Mouse (Mus musculus) ES-E14 (cell line): ENCODE measurements around the gene Aacs. TPM values are rescaled to one million over a fixed set of nuclear protein-coding genes. Genes with fewer than 3 reads are reported as not detected.
"Not testable (repeated sequence)": the region's sequence is repeated elsewhere in the genome, so short reads cannot be mapped to it uniquely, and the experiment has no call there.

Source experiments
- DNase-seq: peaks from one replicate; pipeline ENCODE4 v3.0.0-alpha.2; 2013; ENCODE audit warnings: low read depth, low spot score
- H3K27ac ChIP-seq: 2 replicates; pipeline ENCODE4 v1.5.1; 2012; ENCODE audit warnings: low read depth, mild to moderate bottlenecking, low read length, moderate library complexity, mixed read lengths; ENCODE audit not compliant: poor library complexity, insufficient read depth, severe bottlenecking
- H3K36me3 ChIP-seq: 2 replicates; pipeline ENCODE4 v1.6.1; 2012; ENCODE audit warnings: mild to moderate bottlenecking, low read length, moderate library complexity, mixed read lengths; ENCODE audit not compliant: control insufficient read depth, poor library complexity, insufficient read depth, severe bottlenecking
- H3K4me1 ChIP-seq, 2 experiments: fragments of 150-350 bp in 1 of 2; sonication (generic) in 1 of 2; 2 replicates each; pipeline ENCODE4 v1.6.1; 2012; ENCODE audit warnings: low read length in 2 of 2, mild to moderate bottlenecking in 1 of 2, mixed read lengths in 1 of 2; ENCODE audit not compliant: control insufficient read depth in 2 of 2, insufficient read depth in 2 of 2, poor library complexity in 1 of 2
- H3K4me3 ChIP-seq, 2 experiments: fragments of 150-350 bp in 1 of 2; sonication (generic) in 1 of 2; 2 replicates each; pipeline ENCODE4 v1.5.1; 2012; ENCODE audit warnings: low read length in 2 of 2, low read depth in 1 of 2, mild to moderate bottlenecking in 1 of 2, mixed read lengths in 1 of 2; ENCODE audit not compliant: insufficient read depth in 1 of 2, poor library complexity in 1 of 2, severe bottlenecking in 1 of 2
- H3K9ac ChIP-seq: 2 replicates; pipeline ENCODE4 v1.6.1; 2012; ENCODE audit warnings: low read depth, mild to moderate bottlenecking, low read length, mixed read lengths; ENCODE audit not compliant: poor library complexity, insufficient read depth, severe bottlenecking
- H3K9me3 ChIP-seq: fragments of 150-350 bp; sonication (generic); 2 replicates; pipeline ENCODE4 v1.6.1; 2012; ENCODE audit warnings: low read depth, mild to moderate bottlenecking, low read length; ENCODE audit not compliant: control insufficient read depth, insufficient read depth
- CHD2 ChIP-seq: IDR thresholded peaks from 2 replicates; pipeline ENCODE4 v1.6.1; 2014; ENCODE audit warnings: mild to moderate bottlenecking, low read depth, low read length, inconsistent platforms
- HCFC1 ChIP-seq: IDR thresholded peaks from 2 replicates; pipeline ENCODE4 v1.6.1; 2012; ENCODE audit warnings: low read length, inconsistent platforms, borderline replicate concordance; ENCODE audit not compliant: insufficient read depth
- MAFK ChIP-seq: IDR thresholded peaks from 2 replicates; pipeline ENCODE4 v1.6.1; 2014; ENCODE audit warnings: mild to moderate bottlenecking, low read depth, low read length, inconsistent platforms; ENCODE audit not compliant: insufficient read depth
- ZC3H11A ChIP-seq: IDR thresholded peaks from 2 replicates; pipeline ENCODE4 v1.6.1; 2012; ENCODE audit warnings: low read depth, mild to moderate bottlenecking, inconsistent platforms, low read length, borderline replicate concordance
- ZNF384 ChIP-seq: IDR thresholded peaks from 2 replicates; pipeline ENCODE4 v1.6.1; 2012; ENCODE audit warnings: low read depth, low read length, inconsistent platforms
- in situ Hi-C, 2 experiments: fragments of 600-800 bp; cut with MboI; formaldehyde crosslinking; loops; one replicate each; pipeline ENCODE4 v1.15.1; 2025; ENCODE audit warnings: low sequenced_read_pairs in 2 of 2, inconsistent platforms in 1 of 2; ENCODE audit not compliant: unreplicated experiment in 2 of 2
- total RNA-seq: library from RNA; depleted of rRNA; stranded (reverse); fragments of 300-350 nt; gene quantifications from 2 replicates; pipeline ENCODE4 v1.2.3, GENCODE M21; 2012; rRNA removed

Aacs gene
- total RNA-seq = 16.5 and 20.6 TPM in 2 replicates

- H3K4me3 ChIP-seq = peak within 1 kb of the TSS; percentile 77
- H3K36me3 ChIP-seq = no peaks in the 10 kb centered on the region
- peak within 1 kb of the TSS; percentile 73 for H3K9ac ChIP-seq
- no peaks in the 10 kb centered on the region for H3K9me3 ChIP-seq
- in situ Hi-C loops = no loop called here
- peak; percentile 87 for DNase-seq
- no peak within 1 kb of the TSS for H3K27ac ChIP-seq
- H3K4me1 ChIP-seq = peaks cover 1 to 8% of the 10 kb centered on the region in 2 experiments; a peak in 2 of 4 replicates
- TF ChIP-seq ZNF384 = no peak
- peak; percentile 81 for TF ChIP-seq CHD2
- TF ChIP-seq HCFC1 = peak; percentile 51; the same call in 1 of the 2 replicates
Observed at GRCm38 (mm10) chr5:125475601-125476285, at the start of gene Aacs. Aacs (plus strand) TSS chr5:125475814.

GRCm38 (mm10) chr5:125426343-125426742, 49.3 kb upstream of the Aacs start:
- peaks cover 88% of the 10 kb centered on the region for H3K36me3 ChIP-seq
- no peak for TF ChIP-seq HCFC1
- TF ChIP-seq CHD2 = no peak
- no peak for TF ChIP-seq ZC3H11A
- no peaks in the 10 kb centered on the region for H3K9me3 ChIP-seq
- peaks cover 0 to 4% of the 10 kb centered on the region in 2 experiments; a peak in 1 of 4 replicates for H3K4me1 ChIP-seq
- no peak overlapping the region for H3K4me3 ChIP-seq
- peak overlapping the region; percentile 2; the same call in 1 of the 2 replicates for H3K27ac ChIP-seq
- in situ Hi-C loops = no loop called here
- no peak overlapping the region for H3K9ac ChIP-seq
- DNase-seq = no peak

- DNase-seq, H3K9ac ChIP-seq, H3K9me3 ChIP-seq, in situ Hi-C loops, H3K4me3 ChIP-seq, H3K4me1 ChIP-seq, H3K27ac ChIP-seq: not testable (repeated sequence)
- peaks cover 37% of the 10 kb centered on the region for H3K36me3 ChIP-seq
Observed at GRCm38 (mm10) chr5:125432324-125432723, 43.3 kb upstream of the Aacs start.

- H3K36me3 ChIP-seq = peaks cover 26% of the 10 kb centered on the region
- H3K9ac ChIP-seq = peak within 1 kb of the TSS; percentile 89
- peaks cover 4 to 6% of the 10 kb centered on the region in 2 experiments; a peak in 2 of 4 replicates for H3K4me1 ChIP-seq
- H3K4me3 ChIP-seq = peak within 1 kb of the TSS; percentile 81
- in situ Hi-C loops = no loop called here
- DNase-seq = peak; percentile 96
- peak within 1 kb of the TSS; percentile 24; the same call in 1 of the 2 replicates for H3K27ac ChIP-seq
- TF ChIP-seq CHD2 (no peak), MAFK (no peak), ZC3H11A (no peak), HCFC1 (no peak), ZNF384 (no peak)
- no peaks in the 10 kb centered on the region for H3K9me3 ChIP-seq
Observed at GRCm38 (mm10) chr5:125433793-125434337, 41.7 kb upstream of the Aacs start, which contains the start of gene Dhx37. Dhx37 (minus strand) TSS chr5:125434121.

GRCm38 (mm10) chr5:125434347-125434746, 41.3 kb upstream of the Aacs start:
- DNase-seq = peak; percentile 50
- H3K9me3 ChIP-seq, H3K9ac ChIP-seq, in situ Hi-C loops, H3K27ac ChIP-seq, H3K4me1 ChIP-seq: not testable (repeated sequence)
- peaks cover 21% of the 10 kb centered on the region for H3K36me3 ChIP-seq
- peak overlapping the region; percentile 16 to 81; a peak in 2 of 4 replicates for H3K4me3 ChIP-seq
